Mouse (Mus musculus) forebrain, embryonic 10.5 days (tissue): Measurements from ENCODE around the gene Crk. TPM values are rescaled to one million over a fixed set of nuclear protein-coding genes. Genes with fewer than 3 reads are reported as not detected.

ENCODE experiments used
- DNase-seq: peaks from one replicate; pipeline ENCODE4 v3.0.0-alpha.2; 2017; ENCODE audit warnings: low spot score; ENCODE audit errors: extremely low spot score
- H3K27ac ChIP-seq: fragments of 300-500 bp; sonication (generic); 2 replicates; pipeline ENCODE4 v1.5.1; 2016; ENCODE audit warnings: mild to moderate bottlenecking
- H3K27me3 ChIP-seq: fragments of 300-500 bp; sonication (generic); 2 replicates; pipeline ENCODE4 v1.6.1; 2016; ENCODE audit warnings: mild to moderate bottlenecking; ENCODE audit not compliant: poor library complexity, severe bottlenecking
- H3K36me3 ChIP-seq: fragments of 300-500 bp; sonication (generic); replicated peaks from 2 replicates; pipeline ENCODE4 v1.6.1; 2016; ENCODE audit warnings: mild to moderate bottlenecking, moderate library complexity
- H3K4me1 ChIP-seq: fragments of 300-500 bp; sonication (generic); 2 replicates; pipeline ENCODE4 v1.6.1; 2016
- H3K4me3 ChIP-seq: fragments of 300-500 bp; sonication (generic); 2 replicates; pipeline ENCODE4 v1.5.1; 2016; ENCODE audit warnings: mild to moderate bottlenecking, moderate library complexity
- H3K9me3 ChIP-seq: fragments of 300-500 bp; sonication (generic); 2 replicates; pipeline ENCODE4 v1.6.1; 2016; ENCODE audit warnings: mild to moderate bottlenecking, moderate library complexity
- WGBS: fragments of 180-500 bp; shearing (Covaris S2); methylation state at CpG from one replicate; pipeline ENCODE4 v1.1.7; 2016; 5-methylcytosine and 5-hydroxymethylcytosine counted together
- polyA plus RNA-seq: library from polyadenylated mRNA; unstranded; fragments of >200 nt; fragmentation: Nextera tagmentation; extraction: Ambion mirVana; gene quantifications from 2 replicates; pipeline ENCODE4 v1.2.1, GENCODE M21; 2016

The Crk gene
- polyA plus RNA-seq, 1 experiment from 2014 or later = 122 TPM

DNA sequence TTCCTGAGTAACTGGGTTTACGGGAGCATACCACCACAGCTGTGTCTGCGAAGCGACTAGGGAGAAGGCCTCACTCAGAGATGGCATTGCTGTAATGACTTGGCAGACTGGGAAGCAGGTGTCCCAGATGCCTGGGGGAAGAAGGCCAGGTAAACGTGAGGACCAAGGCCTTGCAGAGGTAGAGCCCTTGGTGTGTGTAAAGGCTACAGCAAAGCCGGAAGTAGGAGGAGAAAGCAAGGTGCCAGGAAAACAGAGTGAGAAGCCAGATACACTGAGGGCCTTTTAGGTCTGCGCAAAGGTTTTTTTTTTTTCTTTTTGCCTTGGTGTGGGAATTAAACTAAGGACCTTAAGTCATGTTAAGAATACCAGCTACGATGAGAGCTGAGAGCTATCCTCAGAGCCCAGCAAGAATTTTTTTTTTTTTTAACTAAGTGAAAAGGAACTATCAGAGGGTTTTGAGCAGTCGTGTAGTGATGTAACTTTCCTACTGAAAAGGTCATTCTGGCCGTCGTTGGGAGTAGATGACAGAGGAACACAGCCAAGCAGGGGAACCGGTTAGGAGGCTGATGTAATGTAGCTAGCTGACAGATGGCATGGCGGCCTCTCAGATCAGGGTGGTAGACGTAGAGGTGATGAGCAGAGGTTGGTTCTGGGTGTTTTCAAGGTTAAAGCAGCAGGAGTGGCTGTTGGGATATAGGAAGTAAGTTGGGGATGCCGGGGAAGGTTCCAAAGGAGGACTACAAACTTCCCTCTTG is 19.9 kb upstream of the Crk start:
- Histone ChIP-seq H3K4me3 (no peak overlapping the region), H3K36me3 (peaks cover 40% of the 10 kb centered on the region), H3K9me3 (no peaks in the 10 kb centered on the region), H3K27ac (no peak overlapping the region), H3K27me3 (peaks cover 33% of the 10 kb centered on the region), H3K4me1 (peaks cover 28% of the 10 kb centered on the region)
- 89% methylated on average over 14 of the region's 14 CpGs for WGBS
- DNase-seq = no peak

DNA sequence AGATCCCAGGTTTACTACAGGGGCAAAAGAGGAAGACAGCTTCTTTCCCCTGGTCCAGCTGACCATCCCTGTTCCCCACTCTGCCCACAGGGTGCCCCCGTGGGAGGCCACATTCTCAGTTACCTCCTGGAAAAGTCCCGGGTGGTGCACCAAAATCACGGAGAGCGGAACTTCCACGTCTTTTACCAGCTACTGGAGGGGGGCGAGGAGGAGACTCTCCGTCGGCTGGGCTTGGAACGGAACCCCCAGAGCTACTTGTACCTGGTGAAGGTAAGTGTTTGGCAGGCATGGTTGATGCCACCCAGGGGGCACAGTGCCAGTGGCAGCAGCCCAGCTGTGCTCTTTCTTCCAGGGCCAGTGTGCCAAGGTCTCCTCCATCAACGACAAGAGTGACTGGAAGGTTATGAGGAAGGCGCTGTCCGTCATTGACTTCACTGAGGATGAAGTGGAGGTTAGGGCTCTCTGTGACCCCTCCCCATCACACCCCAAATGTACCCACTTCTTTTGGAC is 18.9 kb upstream of the Crk start:
- H3K27me3 ChIP-seq = peaks cover 23% of the 10 kb centered on the region
- no peaks in the 10 kb centered on the region for H3K9me3 ChIP-seq
- H3K4me3 ChIP-seq = no peak overlapping the region
- WGBS = 95% methylated on average over 12 of the region's 12 CpGs
- peaks cover 43% of the 10 kb centered on the region for H3K36me3 ChIP-seq
- H3K4me1 ChIP-seq = peaks cover 18% of the 10 kb centered on the region
- H3K27ac ChIP-seq = no peak overlapping the region
- no peak for DNase-seq

DNA sequence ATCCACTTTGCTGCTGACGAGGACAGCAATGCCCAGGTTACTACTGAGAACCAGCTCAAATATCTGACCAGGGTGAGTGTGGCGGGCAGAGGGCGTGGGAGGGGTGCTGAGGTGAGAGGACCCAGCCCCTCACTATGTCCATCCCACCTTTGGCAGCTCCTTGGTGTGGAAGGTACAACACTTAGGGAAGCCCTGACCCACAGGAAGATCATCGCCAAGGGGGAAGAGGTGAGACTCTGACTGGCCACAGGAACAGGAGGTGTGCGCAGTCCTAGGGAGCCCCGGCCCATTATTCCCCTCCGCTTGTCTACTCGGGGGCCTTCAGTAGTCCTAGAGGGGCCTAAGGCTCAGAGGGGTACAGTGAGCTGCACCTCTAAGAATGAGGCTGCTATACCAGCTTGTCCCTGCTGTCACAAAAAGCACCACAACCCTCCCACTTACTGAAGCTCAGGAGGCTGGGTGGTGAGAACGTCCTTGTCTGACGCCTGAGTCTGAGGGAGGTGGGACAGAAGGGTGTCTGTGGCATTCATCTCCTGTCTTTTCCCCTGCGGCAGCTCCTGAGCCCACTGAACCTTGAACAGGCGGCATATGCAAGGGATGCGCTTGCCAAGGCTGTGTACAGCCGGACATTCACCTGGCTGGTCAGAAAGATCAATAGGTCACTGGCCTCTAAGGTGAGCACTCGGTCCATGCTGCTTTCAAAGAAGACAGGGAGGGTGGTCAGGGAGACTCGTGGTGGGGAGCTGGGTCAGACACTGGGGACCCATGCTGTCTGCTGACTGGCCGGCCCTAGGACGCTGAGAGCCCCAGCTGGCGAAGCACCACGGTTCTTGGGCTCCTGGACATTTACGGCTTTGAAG is 17.9 kb upstream of the Crk start:
- 93% methylated on average over 21 of the region's 21 CpGs for WGBS
- H3K36me3 ChIP-seq = peaks cover 53% of the 10 kb centered on the region

DNA sequence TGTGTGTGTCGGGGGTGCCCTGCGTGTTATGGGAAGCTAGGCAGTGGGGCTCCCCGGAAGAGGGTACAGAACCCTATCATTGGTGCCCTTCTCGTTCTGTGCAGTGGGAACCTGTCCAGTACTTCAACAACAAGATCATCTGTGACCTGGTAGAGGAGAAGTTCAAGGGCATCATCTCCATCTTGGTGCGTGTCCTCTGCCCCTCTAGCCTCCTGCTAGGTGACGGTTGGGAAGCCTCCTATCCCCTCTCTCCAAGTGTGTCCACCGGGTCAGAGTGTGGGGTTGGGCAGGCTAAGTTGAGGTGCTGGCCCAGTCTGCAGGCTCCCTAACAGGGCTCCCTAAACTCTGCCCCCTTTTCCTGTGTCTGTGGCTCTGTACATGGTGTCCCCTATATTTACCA is 16.9 kb upstream of the Crk start:
- no peaks in the 10 kb centered on the region for H3K4me1 ChIP-seq
- no peaks in the 10 kb centered on the region for H3K9me3 ChIP-seq
- no peak overlapping the region for H3K27ac ChIP-seq
- H3K36me3 ChIP-seq = peaks cover 63% of the 10 kb centered on the region
- 93% methylated on average over 7 of the region's 7 CpGs for WGBS
- no peak for DNase-seq
- H3K27me3 ChIP-seq = peaks cover 5% of the 10 kb centered on the region
- H3K4me3 ChIP-seq = no peak overlapping the region

More for the DNA sequence above, 17.9 kb upstream of the Crk start:
- no peak overlapping the region for H3K27ac ChIP-seq
- no peak for DNase-seq
- no peaks in the 10 kb centered on the region for H3K9me3 ChIP-seq
- peaks cover 8% of the 10 kb centered on the region for H3K4me1 ChIP-seq
- H3K27me3 ChIP-seq = peaks cover 14% of the 10 kb centered on the region
- H3K4me3 ChIP-seq = no peak overlapping the region

DNA sequence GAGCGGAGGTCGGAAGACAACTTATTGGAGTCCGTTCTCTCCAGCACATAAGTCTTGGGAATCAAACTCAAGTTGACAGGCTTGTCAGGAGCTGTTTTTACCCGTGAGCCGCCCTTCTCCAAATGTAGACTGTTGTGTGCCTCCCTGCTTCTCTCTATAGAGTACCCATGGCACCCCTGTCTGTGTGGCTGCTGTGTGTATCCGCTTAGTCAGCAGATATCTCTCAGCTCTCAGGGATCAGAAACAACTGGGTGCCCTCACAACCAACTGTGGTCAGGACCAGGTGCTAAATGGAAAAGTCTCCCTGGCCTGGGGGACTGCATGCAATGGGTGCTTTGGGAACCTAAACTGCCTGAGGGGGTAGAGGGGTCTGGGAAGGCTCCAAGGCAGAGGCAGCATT is 12.8 kb upstream of the Crk start:
- WGBS = 95% methylated on average over 6 of the region's 6 CpGs
- no peak for DNase-seq
- no peak overlapping the region for H3K4me3 ChIP-seq
- no peaks in the 10 kb centered on the region for H3K27me3 ChIP-seq
- no peak overlapping the region for H3K27ac ChIP-seq
- no peaks in the 10 kb centered on the region for H3K4me1 ChIP-seq
- no peaks in the 10 kb centered on the region for H3K9me3 ChIP-seq
- peaks cover 72% of the 10 kb centered on the region for H3K36me3 ChIP-seq

DNA sequence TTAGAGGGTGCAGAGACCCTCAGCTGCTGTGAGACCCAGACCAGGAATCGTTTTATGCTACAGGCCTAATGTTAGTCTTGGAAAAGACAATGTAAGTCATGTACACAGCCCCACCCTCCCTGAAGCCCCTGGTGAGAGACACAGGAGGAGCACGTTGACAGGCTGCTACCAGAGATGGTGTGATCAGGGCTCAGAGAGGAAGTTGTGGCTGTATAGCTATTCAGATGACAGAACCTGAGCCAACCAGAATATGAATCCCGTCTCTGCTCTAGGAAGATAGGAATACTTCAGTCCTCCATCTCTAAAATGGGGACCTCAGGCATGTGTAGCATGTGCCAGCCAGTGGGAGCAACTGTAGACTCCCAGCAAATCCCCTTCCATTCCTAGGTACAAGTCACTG is 10.4 kb upstream of the Crk start:
- peaks cover 78% of the 10 kb centered on the region for H3K36me3 ChIP-seq
- WGBS = 92% methylated on average over 3 of the region's 3 CpGs

DNA sequence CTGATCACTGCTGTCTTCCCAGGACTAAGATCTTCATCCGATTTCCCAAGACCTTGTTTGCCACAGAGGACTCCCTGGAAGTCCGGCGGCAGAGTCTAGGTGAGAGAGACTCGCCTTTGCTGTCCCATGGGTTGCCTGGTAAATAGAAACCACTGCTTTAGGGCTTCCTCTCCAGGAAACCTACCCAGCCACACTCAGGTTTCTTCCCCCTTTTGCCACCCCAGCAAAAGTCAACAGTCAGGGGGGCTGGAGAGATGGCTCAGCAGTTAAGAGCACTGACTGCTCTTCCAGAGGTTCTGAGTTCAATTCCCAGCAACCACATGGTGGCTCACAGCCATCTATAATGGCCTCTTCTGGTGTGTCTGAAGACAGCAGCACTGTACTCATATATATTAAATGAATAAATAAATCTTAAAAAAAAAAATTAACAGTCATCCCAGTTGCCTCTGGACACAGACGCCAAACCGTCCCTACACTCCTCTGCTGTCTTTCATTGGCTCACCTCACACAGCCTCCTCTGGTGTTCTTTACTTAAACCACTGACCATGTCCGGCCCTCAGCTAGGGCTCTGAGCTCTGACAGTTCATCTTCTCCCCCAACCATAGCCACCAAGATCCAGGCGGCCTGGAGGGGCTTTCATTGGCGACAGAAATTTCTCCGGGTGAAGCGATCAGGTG is 9.7 kb upstream of the Crk start:
- H3K4me1 ChIP-seq = no peaks in the 10 kb centered on the region
- no peak overlapping the region for H3K4me3 ChIP-seq
- no peak for DNase-seq
- no peak overlapping the region for H3K27ac ChIP-seq
- H3K27me3 ChIP-seq = no peaks in the 10 kb centered on the region
- 92% methylated on average over 11 of the region's 11 CpGs for WGBS
- peaks cover 79% of the 10 kb centered on the region for H3K36me3 ChIP-seq
- H3K9me3 ChIP-seq = no peaks in the 10 kb centered on the region

More for the DNA sequence above, 10.4 kb upstream of the Crk start:
- no peak for DNase-seq
- Histone ChIP-seq H3K9me3 (no peaks in the 10 kb centered on the region), H3K4me3 (no peak overlapping the region), H3K27ac (no peak overlapping the region), H3K4me1 (no peaks in the 10 kb centered on the region), H3K27me3 (no peaks in the 10 kb centered on the region)

DNA sequence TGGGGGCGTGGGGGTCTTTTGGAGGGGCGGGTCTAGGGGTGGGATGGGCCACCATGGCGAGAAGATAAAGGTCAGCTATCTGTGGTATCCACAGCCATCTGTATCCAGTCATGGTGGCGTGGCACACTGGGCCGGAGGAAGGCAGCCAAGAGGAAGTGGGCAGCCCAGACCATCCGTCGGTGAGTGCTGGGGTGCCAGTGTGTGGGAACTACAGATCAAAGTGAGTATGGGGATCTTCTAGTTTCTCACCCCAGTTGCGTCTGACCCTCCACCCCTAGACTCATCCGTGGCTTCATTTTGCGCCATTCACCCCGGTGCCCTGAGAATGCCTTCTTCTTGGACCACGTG is 9.2 kb upstream of the Crk start:
- peaks cover 77% of the 10 kb centered on the region for H3K36me3 ChIP-seq
- 95% methylated on average over 12 of the region's 12 CpGs for WGBS

DNA sequence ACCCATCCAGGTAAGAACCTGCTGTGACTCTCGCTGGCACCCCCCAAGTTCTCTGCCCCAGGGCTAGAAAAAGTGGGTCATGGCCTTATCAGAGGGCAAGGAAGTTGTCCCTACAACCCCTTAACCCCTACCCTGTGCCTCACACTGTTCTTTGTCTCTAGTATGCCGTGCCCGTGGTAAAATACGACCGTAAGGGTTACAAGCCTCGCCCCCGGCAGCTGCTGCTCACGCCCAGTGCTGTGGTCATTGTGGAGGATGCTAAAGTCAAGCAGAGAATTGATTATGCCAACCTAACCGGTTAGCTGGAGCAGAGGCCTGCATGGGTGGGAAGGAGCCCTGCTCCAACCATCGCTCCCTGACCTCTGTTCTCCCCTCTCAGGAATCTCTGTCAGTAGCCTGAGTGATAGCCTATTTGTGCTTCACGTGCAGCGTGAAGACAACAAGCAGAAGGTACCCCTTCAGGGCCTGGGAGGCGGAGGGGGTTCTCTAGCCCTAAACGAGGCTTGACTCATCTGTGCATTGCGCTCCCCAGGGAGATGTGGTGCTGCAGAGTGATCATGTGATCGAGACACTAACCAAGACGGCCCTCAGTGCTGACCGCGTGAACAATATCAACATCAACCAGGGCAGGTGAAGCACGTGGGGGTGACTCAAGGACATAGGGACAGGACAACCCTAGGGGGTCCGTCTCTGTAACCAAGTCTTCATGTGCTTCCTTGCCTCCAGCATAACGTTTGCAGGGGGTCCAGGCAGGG is 7.5 kb upstream of the Crk start:
- Histone ChIP-seq H3K27ac (no peak overlapping the region), H3K9me3 (no peaks in the 10 kb centered on the region), H3K4me1 (no peaks in the 10 kb centered on the region), H3K27me3 (no peaks in the 10 kb centered on the region), H3K36me3 (peaks cover 61% of the 10 kb centered on the region), H3K4me3 (no peak overlapping the region)
- 90% methylated on average over 22 of the region's 22 CpGs for WGBS
- DNase-seq = no peak

More for the DNA sequence above, 9.2 kb upstream of the Crk start:
- Histone ChIP-seq H3K27me3 (no peaks in the 10 kb centered on the region), H3K27ac (no peak overlapping the region), H3K9me3 (no peaks in the 10 kb centered on the region), H3K4me1 (no peaks in the 10 kb centered on the region), H3K4me3 (no peak overlapping the region)
- DNase-seq = no peak

DNA sequence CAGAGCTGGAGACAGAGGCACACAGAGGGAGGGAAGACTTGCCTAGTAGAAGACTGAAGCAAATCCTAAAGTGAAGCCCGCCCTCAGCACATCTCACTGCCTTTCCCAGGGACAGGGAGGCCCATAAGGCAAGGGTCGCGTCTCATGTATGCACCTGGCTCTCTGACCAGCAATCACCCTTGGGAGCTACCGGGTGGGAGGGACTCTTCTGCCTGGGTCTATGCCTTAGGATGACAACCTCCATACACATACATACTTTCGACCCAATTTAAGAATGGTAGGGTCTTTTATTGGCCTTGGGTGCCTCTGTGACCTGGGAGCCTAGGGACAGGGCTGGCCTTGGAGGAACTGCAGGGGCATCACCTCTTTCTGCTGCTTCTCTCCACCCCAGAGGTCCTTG is 5.6 kb upstream of the Crk start:
- peaks cover under 1% of the 10 kb centered on the region for H3K4me1 ChIP-seq
- H3K27ac ChIP-seq = no peak overlapping the region
- no peak for DNase-seq
- H3K27me3 ChIP-seq = no peaks in the 10 kb centered on the region
- H3K36me3 ChIP-seq = peaks cover 49% of the 10 kb centered on the region
- H3K9me3 ChIP-seq = no peaks in the 10 kb centered on the region
- WGBS = 89% methylated on average over 5 of the region's 5 CpGs
- H3K4me3 ChIP-seq = no peak overlapping the region

DNA sequence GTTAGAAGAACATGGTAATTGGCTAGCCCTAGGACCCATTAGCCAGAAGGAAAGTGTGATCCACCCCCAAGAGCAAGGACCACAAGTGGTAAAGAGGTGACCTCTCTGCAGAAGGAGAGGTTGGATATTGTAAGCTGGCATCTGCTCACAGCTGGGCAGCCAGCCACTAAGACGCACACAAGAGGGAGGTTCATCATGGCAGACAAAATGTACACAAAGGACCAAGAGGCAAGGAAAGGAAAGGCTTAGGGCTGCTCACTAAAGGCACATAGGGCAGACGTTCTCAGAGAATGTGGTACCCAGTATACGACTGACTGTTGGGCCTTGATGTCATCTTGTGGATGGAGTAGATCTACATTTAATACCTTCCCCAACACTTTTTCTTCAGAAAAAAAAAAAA is 4.2 kb upstream of the Crk start:
- no peak for DNase-seq
- Histone ChIP-seq H3K9me3 (no peaks in the 10 kb centered on the region), H3K27me3 (no peaks in the 10 kb centered on the region), H3K36me3 (peaks cover 35% of the 10 kb centered on the region), H3K4me1 (peaks cover 5% of the 10 kb centered on the region), H3K4me3 (no peak overlapping the region), H3K27ac (no peak overlapping the region)
- 78% methylated on average over 3 of the region's 3 CpGs for WGBS
